Mouse (Mus musculus) CD4-positive, CD25-positive, alpha-beta regulatory T cell, adult 4 months (primary cell): ENCODE data around the gene Tgif1. TPM values are rescaled to one million over a fixed set of nuclear protein-coding genes. Genes with fewer than 3 reads are reported as not detected.

ENCODE experiments used
- ATAC-seq: one replicate; pipeline ENCODE4 v1.8.0; 2017
- polyA plus RNA-seq, 2 experiments: library from polyadenylated mRNA; unstranded; fragments of 100-300 nt; shearing (Covaris generic); gene quantifications; one replicate each; pipeline ENCODE4 v1.2.1; 2017

The Tgif1 gene
- 10 to 100 TPM; 57.4 to 72.4 TPM for polyA plus RNA-seq

GRCm38 (mm10) chr17:70853436-70853905, at the start of gene Tgif1:
Gene Tgif1 (minus strand): TSS chr17:70853546.
- peak; percentile 12 for ATAC-seq

DNA sequence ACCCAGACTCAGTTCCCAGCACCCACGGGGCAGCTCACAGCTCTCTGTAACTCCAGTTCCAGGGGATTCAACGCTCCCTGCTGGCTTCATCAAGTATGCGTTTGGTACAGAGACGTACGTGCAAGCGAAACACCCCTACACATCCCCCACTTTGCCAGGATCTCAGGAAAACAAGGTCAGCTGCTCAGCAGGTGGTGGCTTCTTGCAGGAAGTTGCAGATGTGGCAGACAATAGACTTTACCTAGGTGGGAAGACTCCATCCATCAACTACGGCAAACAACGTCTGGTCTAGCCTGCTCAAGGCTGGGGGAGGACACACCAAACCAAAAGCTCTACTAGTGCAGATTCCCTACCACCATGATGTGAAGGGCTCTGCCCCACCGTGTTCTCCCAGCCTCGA, 47.3 kb upstream of the Tgif1 start:
- ATAC-seq = no peak

- no peak for ATAC-seq
Observed at GRCm38 (mm10) chr17:70899642-70900041, 46.3 kb upstream of the Tgif1 start.

GRCm38 (mm10) chr17:70894867-70895266, 41.5 kb upstream of the Tgif1 start:
- no peak for ATAC-seq

DNA sequence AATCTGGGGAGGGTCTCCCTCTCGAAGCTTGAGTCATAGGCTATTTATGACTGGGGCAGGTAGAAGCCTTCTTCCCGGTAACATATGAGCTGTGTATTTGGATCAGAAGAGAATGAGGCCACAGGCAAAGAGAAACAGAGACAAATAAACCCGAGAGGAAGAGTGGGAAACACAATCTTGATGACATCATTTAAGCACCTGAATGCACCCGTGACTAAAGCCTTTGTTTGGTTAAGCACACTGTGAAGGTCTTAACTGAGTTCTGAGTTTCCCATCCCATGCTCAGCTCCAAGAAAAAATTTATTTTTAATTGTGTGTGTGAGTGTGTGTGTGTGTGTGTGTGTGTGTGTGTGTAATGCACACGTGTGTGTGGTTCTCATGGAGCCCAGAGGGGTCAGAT, 39.8 kb upstream of the Tgif1 start:
- ATAC-seq = no peak

GRCm38 (mm10) chr17:70892288-70893096, 39.1 kb upstream of the Tgif1 start:
- no peak for ATAC-seq

DNA sequence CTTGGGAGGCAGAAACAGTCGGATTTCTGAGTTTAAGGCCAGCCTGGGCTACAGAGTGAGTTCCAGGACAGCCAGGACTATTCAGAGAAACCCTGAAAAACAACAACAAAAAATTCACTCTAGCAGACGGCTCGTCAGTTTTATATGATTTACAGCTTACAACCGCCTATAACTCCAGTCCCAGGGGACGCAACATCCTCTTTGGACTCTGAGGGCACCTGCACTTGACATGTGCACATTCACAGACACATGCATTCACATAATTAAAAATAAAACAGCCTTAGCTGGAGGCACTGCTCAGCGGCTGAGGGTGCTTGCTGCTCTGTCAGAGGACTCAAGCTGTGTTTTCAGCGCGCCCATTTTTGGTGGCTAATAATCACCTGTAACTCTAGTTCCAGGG, 37.2 kb upstream of the Tgif1 start:
- ATAC-seq = no peak

DNA sequence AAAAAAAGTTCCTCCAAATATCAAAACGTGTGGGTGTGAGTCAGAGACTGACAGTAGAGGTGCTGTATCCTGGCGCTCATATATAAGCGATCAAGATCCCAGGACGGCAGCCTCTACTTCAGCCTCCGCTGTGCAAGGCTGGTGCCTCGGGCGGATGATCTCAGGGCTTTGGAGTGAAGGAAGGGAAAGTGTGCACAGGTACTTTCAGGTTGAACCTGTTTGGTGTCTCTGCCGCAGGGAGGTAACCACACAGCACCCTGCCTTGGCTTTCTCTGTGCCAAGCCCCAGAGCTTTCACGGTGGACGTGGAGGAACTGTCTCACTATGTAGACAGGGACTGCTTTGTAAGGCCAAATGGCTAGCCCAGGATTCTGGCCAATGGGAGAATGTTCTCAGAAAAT, 35.3 kb upstream of the Tgif1 start:
- no peak for ATAC-seq

DNA sequence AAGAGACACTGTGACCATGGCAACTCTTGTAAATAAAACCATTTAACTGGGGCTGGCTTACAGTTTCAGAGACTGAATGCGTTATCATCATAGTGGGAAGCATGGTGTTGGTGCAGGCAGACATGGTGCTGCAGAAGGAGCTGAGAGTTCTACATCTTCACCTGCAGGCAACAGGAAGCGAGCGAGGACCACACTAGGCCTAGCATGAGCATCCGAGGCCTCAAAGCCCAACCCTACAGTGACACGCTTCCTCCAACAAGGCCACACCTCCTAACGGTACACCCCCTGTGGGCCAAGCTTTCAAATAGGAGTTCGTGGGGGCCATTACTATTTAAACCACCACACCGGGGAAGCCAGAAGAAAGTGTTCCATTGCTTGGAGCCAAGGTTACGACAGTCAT, 34.5 kb upstream of the Tgif1 start:
- peak; percentile 76 for ATAC-seq

- peak; percentile 80 for ATAC-seq
Observed at GRCm38 (mm10) chr17:70886641-70887391, 33.5 kb upstream of the Tgif1 start.

DNA sequence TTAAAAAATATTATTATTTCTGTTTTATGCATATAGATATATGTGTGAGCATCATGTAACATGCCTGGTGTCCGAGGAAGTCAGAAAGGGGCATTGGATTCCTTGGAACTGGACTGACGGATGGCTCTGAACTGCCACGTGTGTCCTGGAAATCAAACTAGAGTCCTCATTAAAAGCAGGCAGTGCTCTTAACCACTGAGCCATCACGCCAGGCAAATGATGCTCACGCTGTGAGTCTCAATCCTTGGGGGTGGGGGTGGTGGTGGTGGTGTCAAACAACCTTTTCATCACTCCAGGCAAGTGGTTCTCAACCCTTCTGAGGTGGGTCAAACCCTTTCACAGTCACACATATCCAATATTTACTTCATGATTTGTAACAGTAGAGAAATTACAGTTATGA, 32.5 kb upstream of the Tgif1 start:
- ATAC-seq = no peak

GRCm38 (mm10) chr17:70881934-70882333, 28.6 kb upstream of the Tgif1 start:
- ATAC-seq = no peak

- ATAC-seq = no peak
Observed at GRCm38 (mm10) chr17:70881194-70881593, 27.8 kb upstream of the Tgif1 start.

- ATAC-seq = no peak
Observed at GRCm38 (mm10) chr17:70878237-70878636, 24.9 kb upstream of the Tgif1 start.

GRCm38 (mm10) chr17:70873778-70874124, 20.4 kb upstream of the Tgif1 start:
- peak; percentile 30 for ATAC-seq

GRCm38 (mm10) chr17:70872936-70873777, 19.8 kb upstream of the Tgif1 start:
- ATAC-seq = peak; percentile 33

GRCm38 (mm10) chr17:70872094-70872929, 19.0 kb upstream of the Tgif1 start:
- ATAC-seq = no peak

DNA sequence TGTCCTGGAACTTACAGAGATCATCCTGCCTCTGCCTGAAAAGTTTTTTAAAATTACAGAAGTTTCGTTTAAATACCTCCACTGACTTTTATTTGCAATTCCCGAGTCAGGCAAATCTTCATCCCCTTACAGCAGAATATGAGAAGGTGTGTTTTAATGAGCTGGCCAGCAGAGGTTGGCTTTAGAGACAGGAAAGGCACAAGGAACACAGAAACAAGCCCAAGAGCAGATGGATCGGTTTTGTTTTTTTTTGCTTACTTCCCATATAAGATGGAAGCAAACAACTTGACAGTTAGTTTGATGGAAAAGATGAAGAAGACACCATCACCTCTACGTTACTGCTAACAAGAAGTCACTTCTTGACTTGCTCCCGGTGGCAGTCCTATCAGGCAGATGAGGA, 18.3 kb upstream of the Tgif1 start:
- no peak for ATAC-seq

GRCm38 (mm10) chr17:70870581-70870980, 17.2 kb upstream of the Tgif1 start:
- no peak for ATAC-seq

- peak; percentile 67 for ATAC-seq
Observed at GRCm38 (mm10) chr17:70868577-70869229, 15.4 kb upstream of the Tgif1 start.

DNA sequence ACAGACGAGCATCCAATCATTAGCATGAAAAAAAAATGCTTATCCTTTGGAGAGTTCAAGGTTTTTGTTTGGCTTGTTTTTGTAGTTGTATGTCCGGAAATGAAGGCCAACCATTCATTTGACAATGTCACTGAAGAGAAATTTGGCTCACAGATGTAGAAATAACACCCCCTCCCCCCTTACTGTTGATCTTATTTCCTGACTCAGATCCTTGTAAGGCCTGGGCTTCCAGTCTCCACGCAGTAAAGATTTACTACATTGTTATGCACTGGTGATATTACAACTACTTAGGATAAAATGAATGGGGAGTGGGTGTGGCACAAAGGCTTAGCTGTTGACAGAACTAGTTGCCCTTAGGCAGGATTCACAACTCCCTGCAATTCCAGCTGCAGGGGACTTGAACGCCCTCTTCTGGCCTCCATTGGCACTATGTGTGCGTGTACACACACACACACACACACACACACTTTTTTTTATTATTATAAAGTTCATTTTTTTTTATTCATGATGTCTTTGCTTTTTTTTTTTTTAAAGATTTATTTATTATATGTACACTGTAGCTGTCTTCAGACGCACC, 13.3 kb upstream of the Tgif1 start:
- ATAC-seq = no peak
